Mouse (Mus musculus) inflammation-experienced regulatory T-cells (primary cell): ENCODE results near the gene Trnp1. TPM values are rescaled to one million over a fixed set of nuclear protein-coding genes. Genes with fewer than 3 reads are reported as not detected.

Source experiments
- polyA plus RNA-seq, 2 experiments: library from polyadenylated mRNA; unstranded; fragments of 100-300 nt; shearing (Covaris generic); gene quantifications; one replicate each; pipeline ENCODE4 v1.2.1; 2017

Gene Trnp1
- under 1 TPM; 0.24 to 0.99 TPM for polyA plus RNA-seq

DNA sequence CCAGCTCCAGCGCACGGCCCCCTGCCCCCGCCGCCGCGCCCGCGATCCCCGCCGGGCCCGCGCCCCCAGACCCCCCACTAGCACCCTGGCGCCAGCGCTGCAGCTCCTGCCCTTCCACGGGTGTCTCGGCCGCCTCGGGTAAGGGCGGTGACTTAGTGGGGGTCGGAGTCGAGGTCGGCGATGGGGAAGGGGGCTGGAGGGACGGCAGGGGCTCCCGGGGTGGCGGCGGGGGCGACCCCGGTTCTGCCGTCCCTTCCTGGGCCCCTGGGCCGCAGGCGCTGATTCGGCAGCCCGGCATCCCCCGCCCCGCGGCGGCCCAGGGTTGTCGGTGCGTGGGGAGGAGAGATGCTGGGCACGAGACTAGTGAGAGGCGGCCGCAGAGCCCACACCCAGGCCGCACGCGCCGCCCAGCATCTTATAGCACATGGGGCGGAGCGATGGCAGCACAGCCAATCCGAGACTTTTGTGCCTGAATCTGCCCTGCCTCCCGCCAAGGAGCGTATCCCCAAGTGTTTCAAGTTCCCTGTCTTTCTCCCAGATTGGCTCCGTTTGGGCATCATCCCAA is at the start of gene Trnp1:
Gene Trnp1, minus strand, starts transcription at position 391 of the 565 bp plus-strand sequence.

DNA sequence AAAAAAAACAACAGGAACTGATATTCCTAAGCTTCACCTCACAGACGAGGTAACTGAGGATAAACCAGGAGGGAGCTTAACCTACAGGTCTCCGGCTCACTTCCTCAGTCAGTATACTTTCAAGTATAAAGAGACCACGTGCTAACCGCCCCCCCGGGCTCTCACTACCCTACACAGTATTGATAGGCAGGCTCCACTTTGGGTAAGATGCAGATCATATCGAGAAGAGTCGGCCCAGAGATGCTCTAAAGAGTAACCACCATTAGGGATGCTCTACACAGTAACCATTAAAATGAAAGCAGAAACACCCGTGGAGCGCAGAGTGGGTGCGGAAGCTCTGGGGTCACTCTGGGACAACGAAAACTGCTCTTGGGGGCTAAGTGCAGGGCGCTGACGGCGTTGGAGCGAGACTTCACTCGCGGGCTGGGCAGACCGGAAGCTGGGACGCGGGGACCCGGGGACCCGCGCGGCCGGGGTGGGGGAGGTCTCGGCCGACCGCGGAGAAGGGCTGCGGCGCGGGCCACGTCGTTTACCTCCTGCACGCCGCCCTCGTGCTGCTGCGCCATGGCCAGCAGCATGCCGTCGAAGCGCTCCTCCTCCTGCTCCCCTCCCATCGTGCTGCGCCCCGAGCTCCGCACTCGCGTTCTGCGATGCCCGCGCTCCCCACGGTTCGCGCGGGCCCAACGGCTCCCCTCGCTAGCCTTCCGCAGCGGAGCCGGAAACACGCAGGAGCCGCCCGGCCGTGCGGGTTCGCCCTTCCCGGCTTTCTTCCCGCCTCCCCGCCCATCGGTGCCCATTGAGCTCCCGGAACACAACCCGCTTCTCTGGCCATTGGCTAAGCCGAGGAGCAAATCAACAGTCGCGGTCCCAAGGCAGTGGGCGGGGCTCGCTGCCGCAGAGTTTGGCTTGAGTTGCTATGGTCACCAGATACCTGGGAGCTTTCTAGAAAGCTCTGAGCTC is 47.2 kb upstream of the Trnp1 start, which contains the start of gene Nudc:
Gene Nudc, minus strand, starts transcription at position 725 of the 960 bp plus-strand sequence.

DNA sequence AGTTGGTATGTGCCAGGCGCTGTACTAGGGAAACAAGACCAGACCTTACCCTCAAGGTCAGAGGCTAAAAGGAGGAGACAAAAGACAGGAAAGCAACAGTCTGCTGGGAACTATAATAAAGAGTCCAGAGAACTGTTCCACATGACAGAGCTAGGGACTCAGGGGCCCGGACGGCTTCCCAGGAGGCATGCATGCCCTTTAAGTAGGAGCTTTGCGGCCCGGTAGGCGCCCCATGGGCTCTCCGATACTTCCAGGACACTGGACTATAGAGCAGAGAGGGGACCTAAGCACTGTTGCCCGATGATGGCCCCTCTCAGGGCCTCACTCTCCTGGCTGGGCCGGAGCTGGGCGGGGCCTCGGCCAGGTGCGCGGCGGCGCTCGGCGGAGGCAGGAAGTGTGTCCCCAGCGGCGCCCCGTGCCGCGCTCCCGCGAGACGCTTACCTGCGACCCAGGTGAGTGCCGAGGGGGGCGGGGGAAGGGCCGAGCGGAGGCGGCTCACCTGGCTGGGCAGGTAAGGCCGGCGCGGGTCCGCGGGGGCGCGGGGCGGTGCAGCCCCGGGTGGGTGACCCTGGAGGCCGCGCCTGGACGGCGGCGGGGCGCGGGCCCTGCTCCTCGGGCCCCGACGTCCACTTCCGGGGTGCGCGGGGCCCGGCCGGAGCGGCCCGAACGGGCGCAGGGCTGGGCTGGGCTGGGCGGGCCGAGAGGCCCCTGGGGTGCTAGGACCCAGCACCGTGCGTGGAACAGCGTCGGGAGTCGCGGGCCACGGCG is 20.4 kb upstream of the Trnp1 start, which contains the start of gene Kdf1:
Gene Kdf1, plus strand, starts transcription at position 363 of the 768 bp plus-strand sequence.

DNA sequence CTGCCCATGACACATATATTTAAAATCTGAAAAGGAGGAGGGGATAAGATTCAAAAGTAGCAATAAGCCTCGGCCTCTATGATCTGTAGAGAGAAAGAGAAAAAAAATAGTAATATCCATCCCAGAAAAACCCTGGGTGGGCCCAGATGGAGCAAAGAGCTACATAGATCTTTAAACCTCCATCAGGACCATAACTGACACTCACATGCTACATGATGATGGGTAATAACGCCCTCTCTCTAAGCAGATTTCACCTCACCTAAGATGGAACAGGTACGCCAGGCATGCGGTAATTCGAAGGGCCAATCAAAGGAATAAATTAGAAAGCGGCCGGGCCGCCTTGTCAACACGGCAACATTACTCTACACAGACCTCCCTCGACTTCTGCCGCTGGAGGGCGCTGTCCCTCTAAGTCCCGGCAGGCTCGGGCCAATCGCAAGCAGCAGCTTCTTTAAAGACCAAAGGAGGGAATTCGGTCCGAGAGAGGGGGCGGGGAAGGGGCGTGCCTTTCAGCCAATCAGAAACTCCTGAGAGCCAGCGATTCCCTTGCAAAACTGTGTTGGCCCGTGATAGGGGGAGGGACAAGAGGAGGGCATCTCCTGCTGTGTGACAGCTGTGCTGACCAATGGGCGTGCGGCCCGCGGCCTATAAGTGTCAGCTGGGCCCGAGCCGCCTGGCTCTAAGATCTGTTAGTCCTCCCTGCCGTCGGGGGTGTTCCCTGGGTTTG is 18.7 kb downstream of the Trnp1 start, which contains the start of gene Tent5b:
Gene Tent5b, plus strand, starts transcription at position 675 of the 727 bp plus-strand sequence.

Other genes with a start within 250 kb of the Trnp1 start
- gene Sytl1, start 235.4 kb downstream of the Trnp1 start, polyA plus RNA-seq, result 10 to 100 TPM; 30.8 to 56.2 TPM
- gene Tmem222, start 220.8 kb downstream of the Trnp1 start, polyA plus RNA-seq, result 10 to 100 TPM; 68.1 to 70.9 TPM
- gene Wdtc1, start 145.1 kb downstream of the Trnp1 start, polyA plus RNA-seq, result 1 to 10 TPM; 4.8 to 7.6 TPM
- 10 to 100 TPM; 25.3 to 31.0 TPM for gene Slc9a1, start 128.8 kb downstream of the Trnp1 start, polyA plus RNA-seq
- under 1 TPM in 1 of 2 experiments, not detected in 1; 0.13 TPM for gene Tent5b, start 18.4 kb downstream of the Trnp1 start, polyA plus RNA-seq
- 1 to 10 TPM in 1 of 2 experiments, under 1 TPM in 1; 0.87 to 2.0 TPM for gene Kdf1, start 20.4 kb upstream of the Trnp1 start, polyA plus RNA-seq
- 100 to 1,000 TPM; 131 to 139 TPM for gene Nudc, start 47.4 kb upstream of the Trnp1 start, polyA plus RNA-seq
- 1 to 10 TPM in 1 of 2 experiments, under 1 TPM in 1; 0.23 to 2.3 TPM for gene Nr0b2, start 54.8 kb upstream of the Trnp1 start, polyA plus RNA-seq
- gene Gpatch3, start 76.2 kb upstream of the Trnp1 start, polyA plus RNA-seq, result 10 to 100 TPM in 1 of 2 experiments, 1 to 10 TPM in 1; 6.5 to 15.5 TPM
- gene Gpn2, start 85.8 kb upstream of the Trnp1 start, polyA plus RNA-seq, result 10 to 100 TPM; 12.7 to 17.2 TPM
- 10 to 100 TPM; 14.9 to 17.3 TPM for gene Sfn, start 103.6 kb upstream of the Trnp1 start, polyA plus RNA-seq
- 100 to 1,000 TPM; 218 to 257 TPM for gene Zdhhc18, start 151.6 kb upstream of the Trnp1 start, polyA plus RNA-seq
- gene Pigv, start 174.1 kb upstream of the Trnp1 start, polyA plus RNA-seq, result 10 to 100 TPM; 25.6 to 26.0 TPM